Comparison of ENCODE assay signal across 8 mouse cellular contexts in the genomic region with DNA sequence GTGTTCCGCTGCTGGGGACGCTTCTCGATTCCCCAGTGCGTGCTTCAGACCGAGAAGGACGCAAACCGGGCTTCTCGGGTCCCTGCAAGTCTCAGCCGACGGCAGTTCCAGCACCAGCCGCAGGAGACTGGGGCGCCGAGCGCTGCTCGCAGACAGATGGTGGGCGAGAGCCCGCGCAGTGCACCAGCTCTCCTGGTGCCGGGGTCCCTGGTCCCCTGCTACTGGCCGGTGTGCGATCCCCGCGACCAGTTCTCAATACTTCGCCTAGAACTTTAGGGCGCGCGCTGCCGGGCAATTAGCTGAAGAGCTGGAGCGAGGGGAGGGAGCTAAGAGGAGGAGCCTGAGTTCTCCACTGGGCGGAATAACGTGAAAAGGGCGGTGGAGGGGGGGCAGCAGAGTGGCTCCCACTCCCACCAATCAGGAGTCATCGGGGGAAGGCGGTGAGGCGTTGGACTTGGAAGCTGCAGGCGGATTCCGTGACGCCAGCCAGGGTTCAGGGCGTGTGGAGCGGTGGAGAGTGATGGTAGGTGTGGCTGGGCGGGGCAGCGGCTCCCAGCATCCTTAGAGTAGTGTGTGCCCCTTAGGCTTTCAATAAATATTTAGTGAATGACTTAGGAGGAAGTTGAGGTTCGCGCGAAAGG. TPM values are rescaled to one million over a fixed set of nuclear protein-coding genes. Genes with fewer than 3 reads are reported as not detected.
DNase-seq lines count a peak whose midpoint lies in the region; ATAC-seq lines count a peak whose summit lies in the region.

TSS of gene Osbpl3 (minus strand) at position 373 of the 641 bp plus-strand sequence.

- peak; percentile 95 for DNase-seq in adipocyte (ENCODE audit: low spot score)
- peak; percentile 97 for DNase-seq in embryo, embryonic 10.5 days (ENCODE audit: low spot score)
- peak; percentile 87 for DNase-seq in gastrocnemius, postnatal 14 days
- peak; percentile 84 to 91 for DNase-seq in left cerebral cortex, postnatal 10 days (ENCODE audit: extremely low spot score in 1 of 2, low spot score in 2 of 2)
- DNase-seq in right cerebral cortex, postnatal 25 days, result peak; percentile 86
- DNase-seq in urinary bladder, postnatal 4 days (ENCODE audit: low spot score in 2 of 2), result peak; percentile 85 to 86

- intact Hi-C loops in gastrocnemius, postnatal 14 days (cut with DNase I; ENCODE audit: low total_unique reads), result no loop called here
- intact Hi-C loops in left cerebral cortex, postnatal 10 days (cut with DNase I), result loop anchor here (5.0 kb wide), 2 partner anchors 71 to 144 kb away; no protein-coding TSS in a partner anchor

- peak; percentile 80 for ATAC-seq in inflammation-experienced regulatory T-cells, adult 6 months
- peak; percentile 93 for ATAC-seq in megakaryocyte-erythroid progenitor cell, adult 5-6 weeks (replicated peaks; ENCODE audit: low FRiP score, low TSS enrichment, poor library complexity, severe bottlenecking)

RNA-seq across cellular contexts. Expression of gene Osbpl3, which starts in this region (rescaled TPM):
- total RNA-seq in gastrocnemius, postnatal 14 days (2021), result 1 to 10 TPM; 5.0 to 5.8 TPM
- polyA plus RNA-seq in inflammation-experienced regulatory T-cells, adult 6 months (2017; shearing (Covaris generic)), result 10 to 100 TPM; 29.3 to 61.8 (median 33.5) TPM
- 10 to 100 TPM; 26.8 to 27.9 TPM for total RNA-seq in left cerebral cortex, postnatal 10 days (2021)
- 10.9 and 11.1 TPM in 2 replicates for total RNA-seq in megakaryocyte-erythroid progenitor cell, adult 5-6 weeks (2014; fragmentation: Nextera tagmentation)
- total RNA-seq in megakaryocyte-erythroid progenitor cell, adult 5-6 weeks (2017), result 11.5 and 16.4 TPM in 2 replicates

Comparison
In these comparisons a context has a peak if more than half of its experiments do, and no peak if none do; other contexts are left out.
1. Peak in every context shown above with its lines: DNase-seq and ATAC-seq.